Mouse (Mus musculus): ENCODE measurements around the gene Cadm2. TPM values are rescaled to one million over a fixed set of nuclear protein-coding genes. Genes with fewer than 3 reads are reported as not detected.

Cadm2 gene
- polyA plus RNA-seq, 2 experiments = 2.8 to 3.8 TPM

GRCm38 (mm10) chr16:67618817-67619216 is 1.9 kb downstream of the Cadm2 start:
- no peak for ATAC-seq (ENCODE audit: low FRiP score, low read depth)
- peaks cover 16% of the 10 kb centered on the region for H3K27me3 ChIP-seq (ENCODE audit: control insufficient read depth, insufficient read depth, low read length)
- H3K4me3 ChIP-seq (replicated peaks; ENCODE audit: low read length) = peak overlapping the region; percentile 81
- H3K4me2 ChIP-seq (replicated peaks; ENCODE audit: low read depth, low read length, severe bottlenecking) = peak overlapping the region; percentile 19
- H3K4me1 ChIP-seq (ENCODE audit: control insufficient read depth, insufficient read depth, low read length) = no peaks in the 10 kb centered on the region
- no peak overlapping the region for H3K9ac ChIP-seq (ENCODE audit: low read depth, low read length, severe bottlenecking)
- peaks cover 7% of the 10 kb centered on the region; the same call in 1 of the 2 replicates for H3K9me3 ChIP-seq (ENCODE audit: control insufficient read depth, low read length)
- H3K27ac ChIP-seq (replicated peaks; ENCODE audit: low read depth, low read length) = no peak overlapping the region
- DNase-seq (ENCODE audit: low spot score) = no peak
- no peaks in the 10 kb centered on the region for H3K36me3 ChIP-seq (ENCODE audit: control insufficient read depth, insufficient read depth, low read length)
- 12% methylated on average over 13 of the region's 13 CpGs for WGBS
- no peak for TF ChIP-seq POLR2A (IDR thresholded peaks at IDR 0.05; ENCODE audit: borderline replicate concordance, extremely low read depth, insufficient read depth, insufficient read length)

GRCm38 (mm10) chr16:67617811-67618210 is 2.9 kb downstream of the Cadm2 start:
- no peak for TF ChIP-seq POLR2A (IDR thresholded peaks at IDR 0.05; ENCODE audit: borderline replicate concordance, extremely low read depth, insufficient read depth, insufficient read length)
- 1% methylated on average over 25 of the region's 25 CpGs for WGBS
- peak overlapping the region; percentile 33 for H3K4me3 ChIP-seq (replicated peaks; ENCODE audit: low read length)
- no peaks in the 10 kb centered on the region for H3K36me3 ChIP-seq (ENCODE audit: control insufficient read depth, insufficient read depth, low read length)
- DNase-seq (ENCODE audit: low spot score) (no peak), ATAC-seq (ENCODE audit: low FRiP score, low read depth) (no peak)
- H3K4me1 ChIP-seq (ENCODE audit: control insufficient read depth, insufficient read depth, low read length) = no peaks in the 10 kb centered on the region
- H3K4me2 ChIP-seq (replicated peaks; ENCODE audit: low read depth, low read length, severe bottlenecking) = peak overlapping the region; percentile 51
- H3K9ac ChIP-seq (ENCODE audit: low read depth, low read length, severe bottlenecking) = no peak overlapping the region
- H3K9me3 ChIP-seq (ENCODE audit: control insufficient read depth, low read length) = peaks cover 7% of the 10 kb centered on the region; the same call in 1 of the 2 replicates
- peaks cover 16% of the 10 kb centered on the region for H3K27me3 ChIP-seq (ENCODE audit: control insufficient read depth, insufficient read depth, low read length)
- H3K27ac ChIP-seq (replicated peaks; ENCODE audit: low read depth, low read length) = no peak overlapping the region

GRCm38 (mm10) chr16:67617256-67617655 is 3.5 kb downstream of the Cadm2 start:
- ATAC-seq (ENCODE audit: low FRiP score, low read depth) = no peak
- no peak overlapping the region for H3K27ac ChIP-seq (replicated peaks; ENCODE audit: low read depth, low read length)
- no peaks in the 10 kb centered on the region for H3K4me1 ChIP-seq (ENCODE audit: control insufficient read depth, insufficient read depth, low read length)
- TF ChIP-seq POLR2A (IDR thresholded peaks at IDR 0.05; ENCODE audit: borderline replicate concordance, extremely low read depth, insufficient read depth, insufficient read length) = no peak
- no peak overlapping the region for H3K9ac ChIP-seq (ENCODE audit: low read depth, low read length, severe bottlenecking)
- peaks cover 16% of the 10 kb centered on the region for H3K27me3 ChIP-seq (ENCODE audit: control insufficient read depth, insufficient read depth, low read length)
- peaks cover 7% of the 10 kb centered on the region; the same call in 1 of the 2 replicates for H3K9me3 ChIP-seq (ENCODE audit: control insufficient read depth, low read length)
- H3K36me3 ChIP-seq (ENCODE audit: control insufficient read depth, insufficient read depth, low read length) = no peaks in the 10 kb centered on the region
- WGBS = 27% methylated on average over 1 of the region's 1 CpGs
- H3K4me2 ChIP-seq (replicated peaks; ENCODE audit: low read depth, low read length, severe bottlenecking) = no peak overlapping the region
- DNase-seq (ENCODE audit: low spot score) = no peak
- no peak overlapping the region for H3K4me3 ChIP-seq (replicated peaks; ENCODE audit: low read length)

GRCm38 (mm10) chr16:67613876-67614275 is 6.8 kb downstream of the Cadm2 start:
- H3K36me3 ChIP-seq (ENCODE audit: control insufficient read depth, insufficient read depth, low read length) = no peaks in the 10 kb centered on the region
- no peak overlapping the region for H3K4me3 ChIP-seq (replicated peaks; ENCODE audit: low read length)
- H3K4me1 ChIP-seq (ENCODE audit: control insufficient read depth, insufficient read depth, low read length) = peaks cover 6% of the 10 kb centered on the region; the same call in 1 of the 2 replicates
- peak; percentile 41 for DNase-seq (ENCODE audit: low spot score)
- peaks cover 7% of the 10 kb centered on the region; the same call in 1 of the 2 replicates for H3K9me3 ChIP-seq (ENCODE audit: control insufficient read depth, low read length)
- TF ChIP-seq POLR2A (IDR thresholded peaks at IDR 0.05; ENCODE audit: borderline replicate concordance, extremely low read depth, insufficient read depth, insufficient read length) = no peak
- H3K4me2 ChIP-seq (replicated peaks; ENCODE audit: low read depth, low read length, severe bottlenecking) = no peak overlapping the region
- H3K27me3 ChIP-seq (ENCODE audit: control insufficient read depth, insufficient read depth, low read length) = peaks cover 7% of the 10 kb centered on the region
- H3K27ac ChIP-seq (replicated peaks; ENCODE audit: low read depth, low read length) = no peak overlapping the region
- no peak overlapping the region for H3K9ac ChIP-seq (ENCODE audit: low read depth, low read length, severe bottlenecking)
- ATAC-seq (ENCODE audit: low FRiP score, low read depth) = no peak
- 29% methylated on average over 2 of the region's 2 CpGs for WGBS

GRCm38 (mm10) chr16:67610904-67611681 is 9.6 kb downstream of the Cadm2 start:
- Histone ChIP-seq H3K4me3 (replicated peaks; ENCODE audit: low read length) (no peak overlapping the region), H3K9me3 (ENCODE audit: control insufficient read depth, low read length) (no peaks in the 10 kb centered on the region), H3K27me3 (ENCODE audit: control insufficient read depth, insufficient read depth, low read length) (no peaks in the 10 kb centered on the region), H3K4me1 (ENCODE audit: control insufficient read depth, insufficient read depth, low read length) (peaks cover 6% of the 10 kb centered on the region; the same call in 1 of the 2 replicates), H3K27ac (replicated peaks; ENCODE audit: low read depth, low read length) (no peak overlapping the region), H3K9ac (ENCODE audit: low read depth, low read length, severe bottlenecking) (no peak overlapping the region), H3K36me3 (ENCODE audit: control insufficient read depth, insufficient read depth, low read length) (no peaks in the 10 kb centered on the region), H3K4me2 (replicated peaks; ENCODE audit: low read depth, low read length, severe bottlenecking) (no peak overlapping the region)
- peak; percentile 19 for DNase-seq (ENCODE audit: low spot score)
- 29% methylated on average over 7 of the region's 7 CpGs for WGBS
- no peak for TF ChIP-seq POLR2A (IDR thresholded peaks at IDR 0.05; ENCODE audit: borderline replicate concordance, extremely low read depth, insufficient read depth, insufficient read length)
- ATAC-seq (ENCODE audit: low FRiP score, low read depth) = no peak
